Mouse (Mus musculus) midbrain, embryonic 11.5 days (tissue): ENCODE data around the gene N6amt1. TPM values are rescaled to one million over a fixed set of nuclear protein-coding genes. Genes with fewer than 3 reads are reported as not detected.

Experiments
- ATAC-seq: fragments of 200-750 bp; cut with Nextera tagmentation; 2 replicates; pipeline ENCODE4 v1.8.0; 2017; ENCODE audit warnings: moderate TSS enrichment, moderate library complexity; ENCODE audit not compliant: low FRiP score
- DNase-seq: peaks from one replicate; pipeline ENCODE4 v3.0.0; 2015; ENCODE audit warnings: low spot score; ENCODE audit errors: missing footprints
- H3K27ac ChIP-seq: fragments of 300-500 bp; sonication (generic); 2 replicates; pipeline ENCODE4 v1.5.1; 2014; ENCODE audit warnings: low read depth, low read length
- H3K27me3 ChIP-seq: fragments of 300-500 bp; sonication (generic); 2 replicates; pipeline ENCODE4 v1.6.1; 2014; ENCODE audit warnings: mild to moderate bottlenecking, low read length, moderate library complexity, mixed read lengths; ENCODE audit not compliant: control insufficient read depth, insufficient read depth
- H3K36me3 ChIP-seq: fragments of 300-500 bp; sonication (generic); 2 replicates; pipeline ENCODE4 v1.6.1; 2014; ENCODE audit warnings: mild to moderate bottlenecking, low read length, moderate library complexity, mixed read lengths; ENCODE audit not compliant: control insufficient read depth, insufficient read depth
- H3K4me1 ChIP-seq: fragments of 300-500 bp; sonication (generic); 2 replicates; pipeline ENCODE4 v1.6.1; 2014; ENCODE audit warnings: low read length; ENCODE audit not compliant: control insufficient read depth, insufficient read depth
- H3K4me2 ChIP-seq: fragments of 300-500 bp; sonication (generic); 2 replicates; pipeline ENCODE4 v1.6.1; 2014; ENCODE audit warnings: mild to moderate bottlenecking, moderate library complexity
- H3K4me3 ChIP-seq: fragments of 300-500 bp; sonication (generic); 2 replicates; pipeline ENCODE4 v1.5.1; 2014; ENCODE audit warnings: low read depth, low read length
- H3K9ac ChIP-seq: fragments of 300-500 bp; sonication (generic); 2 replicates; pipeline ENCODE4 v1.6.1; 2014; ENCODE audit warnings: low read length
- H3K9me3 ChIP-seq: fragments of 300-500 bp; sonication (generic); 2 replicates; pipeline ENCODE4 v1.6.1; 2016; ENCODE audit warnings: low read length; ENCODE audit not compliant: control insufficient read depth
- WGBS: fragments of 180-500 bp; shearing (Covaris S2); extraction: QIAGEN DNeasy Blood & Tissue Kit; methylation state at CpG from one replicate; pipeline ENCODE4 v1.1.7; 2014; 5-methylcytosine and 5-hydroxymethylcytosine counted together
- polyA plus RNA-seq: library from polyadenylated mRNA; unstranded; fragments of >200 nt; fragmentation: Nextera tagmentation; extraction: Ambion mirVana; gene quantifications from 2 replicates; pipeline ENCODE4 v1.2.1, GENCODE M21; 2014

Gene N6amt1
- polyA plus RNA-seq, 1 experiment from 2014 or later, result 14.7 TPM

DNA sequence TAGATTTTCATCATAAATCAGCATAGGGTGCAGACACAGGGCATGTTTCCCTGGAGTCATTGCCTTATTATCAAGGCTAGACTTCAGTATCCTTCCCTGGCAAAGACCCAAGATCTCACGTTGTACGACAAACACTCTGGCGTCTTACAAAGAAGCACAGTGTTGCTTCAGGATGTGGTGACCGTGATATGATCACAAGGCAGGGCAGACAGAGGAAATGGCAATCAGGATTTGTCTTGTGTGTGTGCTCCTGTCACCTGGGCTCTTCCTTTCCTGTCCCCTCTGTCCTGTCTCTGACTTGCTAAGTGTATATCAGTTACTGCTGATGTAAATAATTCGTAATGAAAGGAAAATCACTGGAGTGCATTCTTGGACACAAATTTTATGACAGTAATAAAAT is 29.4 kb upstream of the N6amt1 start:
- Histone ChIP-seq H3K4me2 (no peak overlapping the region), H3K9me3 (no peaks in the 10 kb centered on the region), H3K27me3 (no peaks in the 10 kb centered on the region), H3K4me3 (no peak overlapping the region), H3K4me1 (no peaks in the 10 kb centered on the region), H3K36me3 (no peaks in the 10 kb centered on the region), H3K27ac (no peak overlapping the region), H3K9ac (no peak overlapping the region)
- no peak for ATAC-seq
- 87% methylated on average over 5 of the region's 5 CpGs for WGBS
- DNase-seq, result no peak

DNA sequence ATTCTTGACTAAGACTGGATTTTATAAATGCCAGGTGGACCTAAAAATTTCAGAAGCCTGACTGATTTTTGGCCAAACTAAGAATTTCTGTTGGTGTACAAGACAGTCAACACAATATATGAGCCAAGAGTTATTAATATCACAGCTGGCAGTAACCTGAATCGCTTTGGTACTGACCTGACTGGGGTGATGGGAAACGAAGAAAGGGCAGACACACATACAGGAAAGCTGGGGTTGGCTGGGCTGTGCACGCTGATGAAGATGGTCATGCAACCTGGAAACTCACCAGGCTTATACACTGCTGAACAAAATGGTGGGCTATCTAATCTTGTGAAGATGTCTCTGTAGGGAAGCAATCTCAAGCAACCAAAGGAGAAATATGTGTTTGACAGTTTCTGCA is 24.0 kb upstream of the N6amt1 start:
- no peak overlapping the region for H3K4me2 ChIP-seq
- no peaks in the 10 kb centered on the region for H3K27me3 ChIP-seq
- H3K9me3 ChIP-seq, result no peaks in the 10 kb centered on the region
- H3K27ac ChIP-seq, result no peak overlapping the region
- no peak overlapping the region for H3K4me3 ChIP-seq
- no peaks in the 10 kb centered on the region for H3K4me1 ChIP-seq
- 90% methylated on average over 3 of the region's 3 CpGs for WGBS
- ATAC-seq (no peak), DNase-seq (no peak)
- H3K9ac ChIP-seq, result no peak overlapping the region
- H3K36me3 ChIP-seq, result no peaks in the 10 kb centered on the region

DNA sequence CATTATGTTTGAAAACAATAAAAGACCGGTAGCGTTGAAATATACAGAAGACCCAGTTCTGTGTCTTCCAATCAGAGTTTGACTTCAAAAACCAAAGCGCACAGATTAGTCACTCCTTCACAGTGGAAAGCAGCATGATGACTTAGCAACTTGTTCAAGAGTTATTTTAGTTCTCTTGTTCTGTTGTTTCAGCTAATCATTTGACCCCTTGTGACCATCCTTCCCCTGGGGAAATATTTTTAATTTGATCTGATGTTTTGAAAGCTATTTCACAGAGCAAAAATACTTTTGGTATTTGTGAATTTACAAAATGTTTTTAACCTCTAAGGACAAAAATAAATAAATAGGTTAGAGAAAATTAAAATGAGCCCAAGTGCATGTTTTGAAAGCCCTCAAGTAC is 19.2 kb upstream of the N6amt1 start:
- no peak for DNase-seq
- Histone ChIP-seq H3K27ac (no peak overlapping the region), H3K27me3 (no peaks in the 10 kb centered on the region), H3K4me1 (no peaks in the 10 kb centered on the region), H3K9ac (no peak overlapping the region), H3K4me2 (no peak overlapping the region), H3K9me3 (no peaks in the 10 kb centered on the region), H3K4me3 (no peak overlapping the region), H3K36me3 (no peaks in the 10 kb centered on the region)
- no peak for ATAC-seq
- 91% methylated on average over 3 of the region's 3 CpGs for WGBS

DNA sequence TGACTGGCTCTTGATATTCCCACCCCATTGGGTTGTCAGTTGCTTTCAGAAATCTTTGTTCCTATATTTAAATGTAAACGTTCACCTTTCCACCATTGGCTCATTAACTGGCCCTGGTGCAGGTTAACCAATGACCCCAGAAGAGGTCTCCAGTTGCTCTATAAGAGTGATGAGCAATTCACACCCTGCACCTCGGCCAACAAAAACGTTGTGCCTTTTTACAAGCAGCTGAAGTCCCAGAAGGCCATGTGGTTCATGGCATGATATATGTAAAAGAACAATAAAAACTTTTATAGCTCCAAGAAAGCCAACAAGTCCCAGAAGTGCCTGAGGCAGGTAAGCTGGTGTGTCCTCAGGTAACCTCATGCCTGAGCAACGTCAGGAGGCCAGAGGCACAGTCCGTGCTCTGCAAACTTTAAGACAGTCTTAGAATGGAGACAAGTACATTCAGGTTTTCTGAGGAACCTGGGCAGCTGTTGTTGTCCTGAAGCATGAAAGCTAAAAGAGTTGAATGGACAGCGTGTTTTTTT is 12.9 kb upstream of the N6amt1 start:
- H3K9me3 ChIP-seq, result no peaks in the 10 kb centered on the region
- no peaks in the 10 kb centered on the region for H3K36me3 ChIP-seq
- no peak overlapping the region for H3K9ac ChIP-seq
- H3K27ac ChIP-seq, result no peak overlapping the region
- H3K27me3 ChIP-seq, result no peaks in the 10 kb centered on the region
- no peaks in the 10 kb centered on the region for H3K4me1 ChIP-seq
- WGBS, result 89% methylated on average over 6 of the region's 6 CpGs
- H3K4me3 ChIP-seq, result no peak overlapping the region
- DNase-seq, result no peak
- H3K4me2 ChIP-seq, result no peak overlapping the region
- no peak for ATAC-seq

DNA sequence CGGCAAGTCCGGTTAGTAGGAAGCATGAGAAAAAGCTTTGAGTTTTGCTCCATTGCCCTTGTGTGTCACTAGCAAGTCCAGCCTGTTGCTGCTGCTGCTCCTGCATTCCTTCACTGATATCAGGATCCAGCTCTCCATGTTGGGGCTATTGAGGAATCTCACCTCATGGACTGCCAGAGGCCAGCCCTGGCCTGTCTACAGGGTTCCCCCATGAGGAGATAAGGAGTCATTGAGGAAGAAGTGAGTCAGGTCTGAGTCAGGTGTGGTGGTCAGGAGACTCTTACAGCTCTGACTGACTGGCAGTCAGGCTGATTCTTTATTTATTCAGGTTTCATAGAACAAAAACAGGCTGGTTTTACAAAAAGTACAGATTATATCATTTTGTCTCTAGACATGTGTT is 5.9 kb upstream of the N6amt1 start:
- ATAC-seq (no peak), DNase-seq (peak; percentile 39)
- 89% methylated on average over 2 of the region's 2 CpGs for WGBS
- Histone ChIP-seq H3K4me3 (no peak overlapping the region), H3K27me3 (no peaks in the 10 kb centered on the region), H3K4me2 (no peak overlapping the region), H3K27ac (no peak overlapping the region), H3K9ac (no peak overlapping the region), H3K4me1 (no peaks in the 10 kb centered on the region), H3K36me3 (no peaks in the 10 kb centered on the region), H3K9me3 (no peaks in the 10 kb centered on the region)

DNA sequence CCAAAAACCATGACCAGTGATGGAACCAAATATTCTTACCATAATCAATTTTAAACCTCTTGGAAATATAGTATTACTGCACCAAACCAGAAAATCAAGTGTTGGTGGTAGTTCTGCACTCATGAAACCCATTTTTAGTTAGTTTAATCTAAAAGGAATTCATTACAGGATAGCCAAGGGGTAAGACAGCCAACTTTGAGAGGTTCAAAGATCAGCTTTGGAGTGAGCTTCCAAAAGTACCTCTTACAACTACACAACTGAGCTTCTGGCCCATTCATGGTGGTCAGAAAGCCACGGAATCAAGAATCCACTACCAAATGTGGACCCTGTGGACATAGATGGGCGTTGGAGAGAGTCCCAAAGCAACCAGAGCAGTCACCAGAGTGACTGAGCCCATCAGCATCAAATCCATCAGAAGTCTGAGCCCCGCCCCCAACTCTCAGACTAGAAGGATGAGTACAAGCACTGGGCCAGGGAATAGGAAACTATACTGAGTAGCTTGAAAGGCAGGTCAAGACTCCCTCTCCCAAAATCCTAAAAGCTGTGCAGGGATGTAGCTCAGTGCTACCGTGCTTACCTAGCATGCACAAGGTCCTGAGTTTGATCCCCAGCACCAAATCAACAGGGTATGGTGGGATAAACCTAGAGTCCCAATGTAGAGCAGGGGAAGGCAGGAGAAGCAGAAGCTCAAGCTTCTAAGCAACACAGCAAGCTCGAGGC is 2.4 kb upstream of the N6amt1 start:
- Histone ChIP-seq H3K4me2 (no peak overlapping the region), H3K27ac (no peak overlapping the region), H3K4me1 (no peaks in the 10 kb centered on the region), H3K9ac (no peak overlapping the region), H3K27me3 (no peaks in the 10 kb centered on the region), H3K9me3 (no peaks in the 10 kb centered on the region), H3K36me3 (no peaks in the 10 kb centered on the region), H3K4me3 (no peak overlapping the region)
- DNase-seq (no peak), ATAC-seq (no peak)
- WGBS, result 77% methylated on average over 5 of the region's 5 CpGs

DNA sequence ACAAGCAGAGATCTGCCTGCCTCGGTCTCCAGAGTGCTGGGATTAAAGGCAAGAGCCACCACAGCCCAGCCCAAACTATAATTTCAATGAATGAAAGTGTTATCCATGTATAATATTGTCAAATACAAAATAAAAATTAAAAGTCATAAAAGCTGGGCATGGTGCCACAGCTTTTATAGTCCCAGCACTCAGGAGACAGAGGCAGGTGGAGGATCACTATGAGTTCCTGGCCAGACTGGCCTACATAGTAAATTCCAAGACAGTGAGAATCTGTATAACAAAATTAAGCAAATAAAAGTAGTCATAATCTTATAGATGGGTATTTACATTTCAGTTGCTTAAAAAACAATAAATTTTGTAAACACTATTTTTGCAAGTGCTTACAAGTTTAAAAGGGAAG is 380 bp upstream of the N6amt1 start:
- peak overlapping the region; percentile 46; the same call in 1 of the 2 replicates for H3K4me2 ChIP-seq
- no peaks in the 10 kb centered on the region for H3K4me1 ChIP-seq
- WGBS, result 92% methylated on average over 1 of the region's 1 CpGs
- H3K4me3 ChIP-seq, result peak overlapping the region; percentile 73; the same call in 1 of the 2 replicates
- H3K9ac ChIP-seq, result no peak overlapping the region
- H3K36me3 ChIP-seq, result no peaks in the 10 kb centered on the region
- DNase-seq (no peak), ATAC-seq (peak; percentile 40; the same call in 1 of the 2 replicates)
- no peaks in the 10 kb centered on the region for H3K27me3 ChIP-seq
- no peak overlapping the region for H3K27ac ChIP-seq
- H3K9me3 ChIP-seq, result no peaks in the 10 kb centered on the region

DNA sequence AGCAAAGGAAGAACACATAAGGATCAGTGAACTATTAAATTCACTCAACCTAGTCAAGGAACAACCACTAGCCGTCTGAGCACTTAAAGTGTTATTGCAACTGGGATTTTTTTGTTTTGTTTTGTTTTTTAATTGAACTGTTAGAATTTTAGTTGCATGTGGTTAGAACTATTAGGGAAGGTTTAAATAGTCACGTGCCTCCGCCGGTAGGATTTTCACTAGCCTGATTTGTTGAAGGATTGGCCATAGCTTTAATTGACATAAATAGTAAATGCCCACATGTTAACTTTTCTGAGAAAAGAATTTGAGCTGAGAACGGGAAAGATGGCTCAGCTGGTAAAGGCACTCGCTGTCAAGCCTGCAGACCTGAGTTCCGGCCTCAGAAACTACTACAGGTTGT is 763 bp downstream of the N6amt1 start:
- Histone ChIP-seq H3K4me3 (peak overlapping the region; percentile 73; the same call in 1 of the 2 replicates), H3K36me3 (no peaks in the 10 kb centered on the region; the same call in 1 of the 2 replicates), H3K27me3 (no peaks in the 10 kb centered on the region), H3K4me1 (no peaks in the 10 kb centered on the region), H3K27ac (no peak overlapping the region), H3K4me2 (peak overlapping the region; percentile 46), H3K9ac (no peak overlapping the region), H3K9me3 (no peaks in the 10 kb centered on the region)
- ATAC-seq (no peak; the same call in 1 of the 2 replicates), DNase-seq (no peak)
- 81% methylated on average over 7 of the region's 7 CpGs for WGBS

DNA sequence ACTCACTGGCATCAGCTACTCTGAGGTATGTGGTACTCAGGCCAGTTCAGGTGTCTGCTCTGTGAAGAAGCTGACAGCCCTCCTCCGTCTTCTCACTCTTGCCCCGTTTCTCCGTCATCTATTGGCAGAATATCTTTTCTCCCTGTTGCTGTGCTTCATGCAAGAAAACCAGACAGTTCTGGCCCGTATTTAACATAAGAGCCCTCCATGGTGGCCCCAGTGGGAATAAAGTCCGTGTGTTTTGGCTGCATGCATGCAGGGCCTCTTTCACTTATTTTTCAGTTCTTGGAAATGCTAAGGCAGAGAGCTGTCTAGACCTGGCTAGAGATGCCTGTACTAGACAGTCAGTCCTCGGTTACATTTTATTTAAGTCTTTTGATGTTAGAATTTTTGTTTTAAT is 6.1 kb downstream of the N6amt1 start:
- Histone ChIP-seq H3K9me3 (no peaks in the 10 kb centered on the region), H3K9ac (no peak overlapping the region), H3K27ac (no peak overlapping the region), H3K36me3 (peaks cover 2% of the 10 kb centered on the region), H3K4me3 (no peak overlapping the region), H3K4me2 (no peak overlapping the region), H3K4me1 (no peaks in the 10 kb centered on the region), H3K27me3 (no peaks in the 10 kb centered on the region)
- DNase-seq (no peak), ATAC-seq (no peak)
- WGBS, result 89% methylated on average over 6 of the region's 6 CpGs
